Mouse (Mus musculus): ENCODE data around the gene Acap2. TPM values are rescaled to one million over a fixed set of nuclear protein-coding genes. Genes with fewer than 3 reads are reported as not detected.

Acap2 gene
- polyA plus RNA-seq (2015; fragmentation: Nextera tagmentation; extraction: Ambion mirVana): 12.7 and 13.9 TPM in 2 replicates

DNA sequence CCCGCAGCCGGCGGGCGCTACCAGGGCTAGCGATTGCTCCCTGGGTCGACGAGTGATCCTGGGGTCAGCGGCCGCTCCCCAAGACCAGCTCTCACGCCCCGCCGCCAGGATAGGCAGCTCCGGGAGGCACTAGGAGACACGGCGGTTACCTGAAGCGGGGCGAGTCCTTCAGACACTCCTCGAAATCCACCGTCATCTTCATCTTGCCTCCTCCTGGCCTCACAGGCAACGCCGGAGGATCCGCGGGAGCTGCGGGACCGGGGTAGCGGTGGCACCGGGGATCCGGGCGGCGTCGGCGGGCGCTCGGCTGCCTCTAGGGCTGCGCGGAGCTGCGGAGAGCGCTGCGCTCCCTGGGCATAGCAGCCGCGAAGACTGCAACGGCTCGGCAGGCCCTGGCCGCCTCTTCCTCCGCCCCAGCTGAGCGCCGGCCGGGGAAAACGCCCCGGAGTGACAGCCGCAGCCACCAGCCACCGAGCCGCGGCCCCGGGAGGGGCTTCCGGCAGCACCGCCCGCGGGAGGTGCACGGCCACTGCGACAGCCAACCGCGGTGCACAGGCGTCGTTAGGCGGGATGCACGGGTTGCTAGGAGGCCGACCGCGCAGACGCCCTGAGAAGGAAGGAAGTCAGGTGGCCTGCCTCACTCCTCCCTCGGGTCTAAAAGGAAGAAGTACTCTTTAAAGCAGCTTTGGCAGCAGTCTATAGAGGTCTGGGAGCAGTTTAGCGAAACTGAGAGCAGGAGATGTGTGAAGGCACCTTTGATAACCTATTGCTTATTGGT, at the start of gene Acap2:
Gene Acap2, minus strand, starts transcription at position 456 of the 778 bp plus-strand sequence.

DNA sequence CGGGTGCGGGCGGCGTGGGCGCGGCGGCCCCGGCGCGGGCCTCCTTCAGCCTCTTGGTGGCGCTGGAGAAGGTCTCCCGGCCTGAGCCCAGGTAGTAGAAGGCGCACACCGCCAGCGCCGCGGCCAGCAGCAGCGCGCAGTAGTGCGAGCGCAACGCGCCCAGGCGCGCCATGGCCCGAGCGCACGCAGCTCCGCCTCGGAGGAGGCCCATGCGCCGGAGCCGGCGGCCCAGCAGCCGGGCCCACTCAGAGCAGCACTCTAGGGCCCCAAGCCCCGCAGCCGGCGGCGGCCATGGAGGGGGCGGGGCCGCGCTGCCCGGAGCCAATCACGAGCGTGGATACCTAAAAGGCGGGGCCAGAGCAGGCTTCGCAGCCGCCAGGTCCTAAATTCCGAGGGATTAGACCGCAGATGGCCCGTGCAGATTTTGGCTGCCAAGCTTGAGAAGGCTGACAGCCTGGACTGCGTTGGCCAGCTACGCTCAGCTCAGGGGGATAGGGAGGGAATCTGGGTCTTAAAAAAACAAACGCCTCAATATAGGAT, 119.8 kb downstream of the Acap2 start, which contains the start of gene Xxylt1:
Gene Xxylt1, minus strand, starts transcription at position 308 of the 540 bp plus-strand sequence.

Other genes starting within 250 kb of the Acap2 start
- 23.5 and 24.9 TPM in 2 replicates for gene Xxylt1, start 119.8 kb downstream of the Acap2 start, polyA plus RNA-seq (2015; fragmentation: Nextera tagmentation; extraction: Ambion mirVana)
- 97.1 and 111 TPM in 2 replicates for gene Ppp1r2, start 74.0 kb upstream of the Acap2 start, polyA plus RNA-seq (2015; fragmentation: Nextera tagmentation; extraction: Ambion mirVana)
- 280 and 392 TPM in 2 replicates for gene Apod, start 113.6 kb upstream of the Acap2 start, polyA plus RNA-seq (2015; fragmentation: Nextera tagmentation; extraction: Ambion mirVana)
- gene Bdh1, start 221.0 kb upstream of the Acap2 start, polyA plus RNA-seq (2015; fragmentation: Nextera tagmentation; extraction: Ambion mirVana): 132 and 150 TPM in 2 replicates

All from neural tube, postnatal 0 days (tissue).